Mouse (Mus musculus) limb, embryonic 13.5 days (tissue): ENCODE results near the gene Eef1a2. TPM values are rescaled to one million over a fixed set of nuclear protein-coding genes. Genes with fewer than 3 reads are reported as not detected.

Source experiments
- ATAC-seq: fragments of 200-750 bp; cut with Nextera tagmentation; 2 replicates; pipeline ENCODE4 v1.8.0; 2017; ENCODE audit warnings: low read depth, moderate number of reproducible peaks, moderate TSS enrichment; ENCODE audit not compliant: low FRiP score
- H3K27ac ChIP-seq: fragments of 300-500 bp; sonication (generic); 2 replicates; pipeline ENCODE4 v1.5.1; 2015; ENCODE audit warnings: inconsistent platforms, mild to moderate bottlenecking, moderate library complexity
- H3K27me3 ChIP-seq: fragments of 300-500 bp; sonication (generic); 2 replicates; pipeline ENCODE4 v1.6.1; 2015; ENCODE audit warnings: mild to moderate bottlenecking, inconsistent platforms
- H3K36me3 ChIP-seq: fragments of 300-500 bp; sonication (generic); 2 replicates; pipeline ENCODE4 v1.6.1; 2015; ENCODE audit warnings: inconsistent platforms, mild to moderate bottlenecking, moderate library complexity
- H3K4me1 ChIP-seq: fragments of 300-500 bp; sonication (generic); 2 replicates; pipeline ENCODE4 v1.6.1; 2015; ENCODE audit warnings: inconsistent platforms
- H3K4me2 ChIP-seq: fragments of 300-500 bp; sonication (generic); replicated peaks from 2 replicates; pipeline ENCODE4 v1.6.1; 2015; ENCODE audit warnings: inconsistent platforms, mild to moderate bottlenecking, moderate library complexity
- H3K4me3 ChIP-seq: fragments of 300-500 bp; sonication (generic); 2 replicates; pipeline ENCODE4 v1.5.1; 2015; ENCODE audit warnings: moderate library complexity, mild to moderate bottlenecking, inconsistent platforms
- H3K9ac ChIP-seq: fragments of 300-500 bp; sonication (generic); 2 replicates; pipeline ENCODE4 v1.6.1; 2015; ENCODE audit warnings: mild to moderate bottlenecking, inconsistent platforms
- H3K9me3 ChIP-seq: fragments of 300-500 bp; sonication (generic); 2 replicates; pipeline ENCODE4 v1.6.1; 2016; ENCODE audit warnings: inconsistent platforms
- WGBS: fragments of 180-500 bp; shearing (Covaris S2); methylation state at CpG from one replicate; pipeline ENCODE4 v1.1.7; 2015; 5-methylcytosine and 5-hydroxymethylcytosine counted together
- polyA plus RNA-seq: library from polyadenylated mRNA; unstranded; fragments of >200 nt; fragmentation: Nextera tagmentation; extraction: Ambion mirVana; gene quantifications from 2 replicates; pipeline ENCODE4 v1.2.1, GENCODE M21; 2015

The Eef1a2 gene
- polyA plus RNA-seq, 1 experiment from 2014 or later: not detected

GRCm38 (mm10) chr2:181157180-181157579 is 366 bp upstream of the Eef1a2 start:
- peak overlapping the region; percentile 63 for H3K4me2 ChIP-seq
- ATAC-seq: no peak
- peak overlapping the region; percentile 38 for H3K4me3 ChIP-seq
- no peaks in the 10 kb centered on the region for H3K36me3 ChIP-seq
- no peaks in the 10 kb centered on the region for H3K9me3 ChIP-seq
- H3K9ac ChIP-seq: no peak overlapping the region
- 0 out of 2 replicates have a peak, but pooled peaks cover 6% of the 10 kb centered on the region for H3K4me1 ChIP-seq
- 78% methylated on average over 4 of the region's 4 CpGs for WGBS
- H3K27me3 ChIP-seq: peaks cover 72% of the 10 kb centered on the region
- H3K27ac ChIP-seq: no peak overlapping the region

DNA sequence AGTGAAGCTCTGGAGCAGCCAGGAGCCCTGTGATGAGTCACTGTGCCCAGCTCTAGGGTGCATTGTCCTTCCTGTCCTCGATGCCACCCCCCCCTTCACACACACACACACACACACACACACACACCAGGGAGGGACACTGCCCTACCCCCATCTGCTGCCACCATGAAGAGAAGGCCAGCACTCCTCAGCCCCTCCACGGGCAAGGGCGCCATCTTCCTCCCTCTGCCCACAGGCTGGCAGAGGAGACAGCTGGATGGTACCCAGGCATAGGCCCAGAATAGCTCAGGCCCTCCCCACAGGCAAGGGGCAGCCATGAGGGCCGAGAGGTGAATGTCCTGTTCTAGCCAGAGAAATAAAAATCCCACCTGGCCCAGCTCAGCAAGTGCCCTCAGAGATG is 1.0 kb downstream of the Eef1a2 start:
- Histone ChIP-seq H3K36me3 (no peaks in the 10 kb centered on the region), H3K4me2 (no peak overlapping the region), H3K4me3 (no peak overlapping the region), H3K9me3 (no peaks in the 10 kb centered on the region), H3K27ac (no peak overlapping the region), H3K27me3 (peaks cover 83% of the 10 kb centered on the region), H3K9ac (no peak overlapping the region), H3K4me1 (0 out of 2 replicates have a peak, but pooled peaks cover 6% of the 10 kb centered on the region)
- ATAC-seq: no peak
- 62% methylated on average over 4 of the region's 4 CpGs for WGBS

- no peak overlapping the region for H3K4me3 ChIP-seq
- peaks cover 92% of the 10 kb centered on the region for H3K27me3 ChIP-seq
- 81% methylated on average over 8 of the region's 8 CpGs for WGBS
These were observed 1.9 kb downstream of the Eef1a2 start for GRCm38 (mm10) chr2:181154831-181155415.

GRCm38 (mm10) chr2:181154361-181154760 is 2.5 kb downstream of the Eef1a2 start:
- 88% methylated on average over 3 of the region's 3 CpGs for WGBS
- Histone ChIP-seq H3K36me3 (no peaks in the 10 kb centered on the region), H3K4me1 (0 out of 2 replicates have a peak, but pooled peaks cover 6% of the 10 kb centered on the region), H3K9me3 (no peaks in the 10 kb centered on the region), H3K27me3 (peaks cover 95% of the 10 kb centered on the region), H3K27ac (no peak overlapping the region), H3K4me3 (no peak overlapping the region), H3K4me2 (no peak overlapping the region), H3K9ac (no peak overlapping the region)
- ATAC-seq: no peak

More at GRCm38 (mm10) chr2:181154831-181155415, 1.9 kb downstream of the Eef1a2 start:
- Histone ChIP-seq H3K9ac (no peak overlapping the region), H3K4me1 (0 out of 2 replicates have a peak, but pooled peaks cover 6% of the 10 kb centered on the region), H3K27ac (no peak overlapping the region), H3K36me3 (no peaks in the 10 kb centered on the region), H3K9me3 (no peaks in the 10 kb centered on the region), H3K4me2 (no peak overlapping the region)
- no peak for ATAC-seq

DNA sequence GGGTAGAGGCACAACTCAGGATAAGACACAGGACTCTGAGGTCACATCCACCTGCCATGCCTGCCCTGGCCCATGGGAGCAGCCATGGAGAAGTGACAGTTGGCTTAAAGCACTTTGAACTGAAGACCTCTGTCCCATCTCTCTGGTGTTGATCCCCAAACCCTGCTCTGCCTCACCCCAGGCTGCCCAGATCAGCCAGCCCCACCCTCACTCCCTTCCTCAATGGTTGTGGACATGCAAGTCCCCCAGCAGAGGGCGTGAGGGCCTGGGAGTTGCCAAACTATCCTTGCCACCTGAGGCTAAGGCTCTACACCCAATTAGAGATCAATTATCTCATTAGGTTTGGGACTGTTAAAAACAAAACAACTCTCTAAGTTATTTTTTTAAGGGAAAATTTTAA is 3.0 kb downstream of the Eef1a2 start:
- Histone ChIP-seq H3K4me3 (no peak overlapping the region), H3K9ac (no peak overlapping the region), H3K27ac (no peak overlapping the region), H3K9me3 (no peaks in the 10 kb centered on the region), H3K4me2 (no peak overlapping the region), H3K36me3 (no peaks in the 10 kb centered on the region), H3K4me1 (0 out of 2 replicates have a peak, but pooled peaks cover 6% of the 10 kb centered on the region), H3K27me3 (peaks cover 95% of the 10 kb centered on the region)
- 7% methylated on average over 1 of the region's 1 CpGs for WGBS
- no peak for ATAC-seq

- Histone ChIP-seq H3K9me3 (no peaks in the 10 kb centered on the region), H3K27me3 (peaks cover 95% of the 10 kb centered on the region), H3K4me1 (peaks cover 12% of the 10 kb centered on the region), H3K4me2 (no peak overlapping the region), H3K27ac (no peak overlapping the region), H3K36me3 (no peaks in the 10 kb centered on the region), H3K4me3 (no peak overlapping the region), H3K9ac (no peak overlapping the region)
- 74% methylated on average over 1 of the region's 1 CpGs for WGBS
- ATAC-seq: no peak
These were observed 3.7 kb downstream of the Eef1a2 start for GRCm38 (mm10) chr2:181153131-181153530.

- 95% methylated on average over 17 of the region's 17 CpGs for WGBS
- no peak for ATAC-seq
- H3K9me3 ChIP-seq: no peaks in the 10 kb centered on the region
- no peak overlapping the region for H3K27ac ChIP-seq
- H3K4me1 ChIP-seq: peaks cover 16% of the 10 kb centered on the region
- H3K4me2 ChIP-seq: no peak overlapping the region
- no peaks in the 10 kb centered on the region for H3K36me3 ChIP-seq
- H3K9ac ChIP-seq: no peak overlapping the region
- peaks cover 95% of the 10 kb centered on the region for H3K27me3 ChIP-seq
- no peak overlapping the region for H3K4me3 ChIP-seq
These were observed 4.1 kb downstream of the Eef1a2 start for GRCm38 (mm10) chr2:181152701-181153100.

DNA sequence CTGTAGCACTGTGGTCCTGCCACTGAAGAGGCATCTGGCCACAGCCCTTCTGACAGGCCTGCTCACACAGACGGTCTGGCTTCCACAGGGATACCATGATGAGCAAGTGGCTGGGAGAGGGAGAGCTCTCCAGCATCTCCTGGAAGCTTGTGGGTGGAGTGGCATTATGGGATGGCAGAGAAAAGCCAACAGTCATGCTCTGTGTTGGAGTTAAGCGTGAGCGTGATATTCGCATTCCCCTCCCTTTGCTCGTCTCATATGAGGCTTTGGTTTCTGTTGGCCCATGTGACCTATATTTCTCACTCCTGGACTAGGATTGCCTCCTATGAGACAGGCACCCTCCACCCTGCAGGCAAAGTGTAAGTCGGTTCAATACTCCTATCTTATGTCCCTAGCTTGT is 6.5 kb downstream of the Eef1a2 start:
- ATAC-seq: no peak
- Histone ChIP-seq H3K4me1 (peaks cover 16% of the 10 kb centered on the region), H3K36me3 (no peaks in the 10 kb centered on the region), H3K4me2 (no peak overlapping the region), H3K27me3 (peaks cover 92% of the 10 kb centered on the region), H3K9ac (no peak overlapping the region), H3K4me3 (no peak overlapping the region), H3K27ac (no peak overlapping the region), H3K9me3 (no peaks in the 10 kb centered on the region)
- 63% methylated on average over 6 of the region's 6 CpGs for WGBS

DNA sequence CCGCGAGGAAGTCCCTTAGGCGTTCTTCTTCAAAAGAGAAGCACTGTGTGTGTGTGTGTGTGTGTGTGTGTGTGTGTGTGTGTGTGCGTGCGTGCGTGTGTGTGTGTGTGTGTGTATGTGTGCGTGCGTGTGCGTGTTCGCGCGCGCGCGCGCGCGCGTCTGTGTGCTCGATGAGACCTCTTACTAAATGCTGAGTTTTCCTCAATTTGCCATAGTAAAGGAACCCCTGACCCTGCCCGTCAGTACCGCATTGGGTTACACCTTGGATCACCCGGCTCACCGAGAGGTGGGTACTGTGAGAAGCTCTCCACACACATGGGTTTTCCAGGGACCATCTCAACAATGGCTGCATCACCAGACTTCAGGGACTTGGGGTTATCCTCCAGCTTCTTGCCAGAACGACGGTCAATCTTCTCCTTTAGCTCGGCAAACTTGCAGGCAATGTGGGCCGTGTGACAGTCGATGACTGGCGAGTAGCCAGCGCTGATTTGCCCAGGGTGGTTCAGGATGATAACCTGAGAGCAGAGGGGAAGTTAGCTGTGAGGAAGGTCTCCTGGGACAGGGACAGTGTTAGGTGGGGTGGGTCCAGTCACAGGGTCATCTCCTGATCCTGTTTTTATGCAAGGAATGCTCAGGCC is 8.4 kb downstream of the Eef1a2 start:
- Histone ChIP-seq H3K36me3 (no peaks in the 10 kb centered on the region), H3K9ac (peak overlapping the region; percentile 55; the same call in 1 of the 2 replicates)

GRCm38 (mm10) chr2:181147546-181148317 is 9.1 kb downstream of the Eef1a2 start:
- no peaks in the 10 kb centered on the region for H3K9me3 ChIP-seq
- under 1% methylated on average over 47 of the region's 61 CpGs for whole genome bisulfite sequencing
- H3K27ac ChIP-seq: no peak overlapping the region
- ATAC-seq: peak; percentile 41; the same call in 1 of the 2 replicates
- peak overlapping the region; percentile 51 for H3K4me3 ChIP-seq
- H3K27me3 ChIP-seq: peaks cover 85% of the 10 kb centered on the region
- peaks cover 16% of the 10 kb centered on the region for H3K4me1 ChIP-seq
- peak overlapping the region; percentile 55; the same call in 1 of the 2 replicates for H3K9ac ChIP-seq
- peak overlapping the region; percentile 91 for H3K4me2 ChIP-seq
- H3K36me3 ChIP-seq: no peaks in the 10 kb centered on the region

More for the DNA sequence above, 8.4 kb downstream of the Eef1a2 start:
- Histone ChIP-seq H3K9me3 (no peaks in the 10 kb centered on the region), H3K27me3 (peaks cover 84% of the 10 kb centered on the region), H3K4me1 (peaks cover 16% of the 10 kb centered on the region), H3K4me2 (peak overlapping the region; percentile 91), H3K4me3 (peak overlapping the region; percentile 51), H3K27ac (no peak overlapping the region)
- 15% methylated on average over 31 of the region's 31 CpGs for WGBS
- no peak for ATAC-seq

- 50% methylated on average over 4 of the region's 4 CpGs for WGBS
- H3K27me3 ChIP-seq: peaks cover 82% of the 10 kb centered on the region
These were observed 9.8 kb downstream of the Eef1a2 start for GRCm38 (mm10) chr2:181146976-181147545.

GRCm38 (mm10) chr2:181144675-181145074 is 12.1 kb downstream of the Eef1a2 start:
- Histone ChIP-seq H3K9ac (no peak overlapping the region), H3K4me3 (no peak overlapping the region), H3K36me3 (no peaks in the 10 kb centered on the region), H3K4me1 (peaks cover 16% of the 10 kb centered on the region), H3K27ac (no peak overlapping the region), H3K4me2 (no peak overlapping the region), H3K9me3 (no peaks in the 10 kb centered on the region), H3K27me3 (peaks cover 62% of the 10 kb centered on the region)
- ATAC-seq: no peak
- WGBS: 79% methylated on average over 2 of the region's 2 CpGs

More at GRCm38 (mm10) chr2:181146976-181147545, 9.8 kb downstream of the Eef1a2 start:
- Histone ChIP-seq H3K4me2 (peak overlapping the region; percentile 91), H3K36me3 (no peaks in the 10 kb centered on the region), H3K9ac (no peak overlapping the region; the same call in 1 of the 2 replicates), H3K4me1 (peaks cover 16% of the 10 kb centered on the region), H3K4me3 (peak overlapping the region; percentile 51), H3K9me3 (no peaks in the 10 kb centered on the region), H3K27ac (no peak overlapping the region)
- ATAC-seq: no peak
